Mouse (Mus musculus) ovary, postnatal 36 days (tissue): ENCODE data around the gene Eid2.
A peak's percentile ranks its signal among the peaks of the same experiment; 100 is the strongest.
"Not testable (repeated sequence)": the region's sequence is repeated elsewhere in the genome, so short reads cannot be mapped to it uniquely, and the experiment has no call there.

Source experiments
- DNase-seq: peaks from one replicate; pipeline ENCODE4 v3.0.0; 2022; ENCODE audit warnings: low spot score, mixed read lengths

Gene Eid2

GRCm38 (mm10) chr7:28267129-28268041, at the start of gene Eid2:
Eid2 (plus strand) TSS chr7:28267881.
- DNase-seq, result peak; percentile 85

- DNase-seq, result not testable (repeated sequence)
These were observed 48.5 kb upstream of the Eid2 start for GRCm38 (mm10) chr7:28218951-28219740.

- not testable (repeated sequence) for DNase-seq
These were observed 40.8 kb upstream of the Eid2 start for GRCm38 (mm10) chr7:28226836-28227235.

- not testable (repeated sequence) for DNase-seq
These were observed 40.3 kb upstream of the Eid2 start for GRCm38 (mm10) chr7:28227421-28227820.

GRCm38 (mm10) chr7:28243943-28244342, 23.7 kb upstream of the Eid2 start:
- not testable (repeated sequence) for DNase-seq

GRCm38 (mm10) chr7:28248957-28249356, 18.7 kb upstream of the Eid2 start:
- DNase-seq, result no peak

- no peak for DNase-seq
These were observed 15.7 kb upstream of the Eid2 start for GRCm38 (mm10) chr7:28251976-28252375.

GRCm38 (mm10) chr7:28254591-28254990, 13.1 kb upstream of the Eid2 start:
- no peak for DNase-seq

- no peak for DNase-seq
These were observed 12.2 kb upstream of the Eid2 start for GRCm38 (mm10) chr7:28255476-28255875.

GRCm38 (mm10) chr7:28262861-28263260, 4.8 kb upstream of the Eid2 start:
- DNase-seq, result no peak

- peak; percentile 75 for DNase-seq
These were observed 3.9 kb upstream of the Eid2 start for GRCm38 (mm10) chr7:28263786-28264185.

- no peak for DNase-seq
These were observed 2.3 kb upstream of the Eid2 start for GRCm38 (mm10) chr7:28265391-28265790.

GRCm38 (mm10) chr7:28268042-28268531, 406 bp downstream of the Eid2 start:
- peak; percentile 63 for DNase-seq

GRCm38 (mm10) chr7:28268576-28268975, 895 bp downstream of the Eid2 start:
- DNase-seq, result no peak

- DNase-seq, result no peak
These were observed 1.7 kb downstream of the Eid2 start for GRCm38 (mm10) chr7:28269355-28269754.

GRCm38 (mm10) chr7:28271761-28272160, 4.1 kb downstream of the Eid2 start:
- DNase-seq, result no peak

- DNase-seq, result no peak
These were observed 9.5 kb downstream of the Eid2 start for GRCm38 (mm10) chr7:28277237-28277614.

- DNase-seq, result peak; percentile 95
These were observed 10.1 kb downstream of the Eid2 start, which contains the start of gene Eid2b for GRCm38 (mm10) chr7:28277615-28278278. Eid2b (plus strand) TSS chr7:28277739.

GRCm38 (mm10) chr7:28278279-28278652, 10.6 kb downstream of the Eid2 start:
- no peak for DNase-seq

- no peak for DNase-seq
These were observed 12.9 kb downstream of the Eid2 start for GRCm38 (mm10) chr7:28280630-28281029.

GRCm38 (mm10) chr7:28290165-28290564, 22.5 kb downstream of the Eid2 start:
- no peak for DNase-seq
